Mouse (Mus musculus) heart, adult 8-10 months (tissue): ENCODE measurements around the gene Ranbp3. TPM values are rescaled to one million over a fixed set of nuclear protein-coding genes. Genes with fewer than 3 reads are reported as not detected.
A peak's percentile ranks its signal among the peaks of the same experiment; 100 is the strongest.

ENCODE experiments used
- DNase-seq: peaks from one replicate; pipeline ENCODE4 v3.0.0; 2022; ENCODE audit warnings: low spot score
- total RNA-seq, 4 experiments: library from RNA; stranded (reverse); gene quantifications; 2 replicates each; pipeline ENCODE4 v1.2.4; 2022

Ranbp3 gene
- total RNA-seq, 4 experiments from 2014 or later, result 33.8 to 39.3 (median 37.5) TPM

GRCm38 (mm10) chr17:56723419-56724161 is 50.5 kb downstream of the Ranbp3 start:
- no peak for DNase-seq

DNA sequence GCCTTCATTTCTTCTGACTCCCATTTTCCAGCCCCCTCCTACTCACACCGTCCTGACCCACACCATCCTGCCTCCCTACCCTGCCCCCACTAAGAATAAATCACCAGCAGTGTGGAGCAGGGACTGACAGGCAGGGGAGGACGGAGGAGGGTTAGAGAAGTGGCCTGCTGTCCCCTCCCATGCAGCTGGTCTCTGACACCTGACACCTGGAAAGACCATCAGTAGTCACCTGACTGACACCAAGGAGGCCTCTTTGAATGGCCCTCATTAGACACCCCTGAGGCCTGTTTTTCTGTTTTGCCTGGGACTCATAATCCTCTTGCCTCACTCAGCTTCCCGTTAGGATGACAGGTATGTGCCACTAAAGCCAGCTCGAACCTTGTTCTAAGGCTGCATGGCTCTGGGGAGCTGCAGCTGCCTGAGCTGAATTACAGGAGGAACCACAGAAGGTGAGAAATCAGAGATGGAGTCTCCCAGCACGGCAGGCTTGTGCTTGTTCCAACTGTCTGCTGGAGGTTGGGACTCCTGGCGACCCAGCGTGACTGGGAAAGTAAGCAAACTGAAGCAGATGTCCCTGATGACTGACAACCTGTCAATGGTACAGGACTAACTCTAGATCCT is 54.0 kb downstream of the Ranbp3 start:
- DNase-seq, result no peak

GRCm38 (mm10) chr17:56727659-56728058 is 54.6 kb downstream of the Ranbp3 start:
- no peak for DNase-seq

DNA sequence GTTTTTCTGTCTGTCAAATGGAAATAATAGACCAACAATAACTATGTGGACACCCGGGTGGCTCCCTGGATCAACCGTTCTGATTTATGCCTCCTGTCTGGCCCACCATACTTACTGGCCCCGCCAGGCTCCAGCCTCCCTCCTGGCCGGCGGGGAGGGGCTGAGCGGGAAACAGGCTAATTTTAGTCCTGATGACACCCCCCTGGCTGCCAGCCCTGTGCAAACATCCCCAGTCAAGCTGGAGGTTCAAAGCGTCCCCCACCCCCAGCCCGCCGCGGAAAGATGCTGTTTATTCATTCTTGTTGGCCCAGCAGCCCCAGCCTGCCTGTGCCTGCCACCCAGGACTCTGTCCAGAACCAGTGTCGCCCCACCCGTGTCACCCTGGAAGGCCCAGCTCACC is 55.0 kb downstream of the Ranbp3 start:
- no peak for DNase-seq

- no peak for DNase-seq
These were observed 56.1 kb downstream of the Ranbp3 start for GRCm38 (mm10) chr17:56729151-56729550.

DNA sequence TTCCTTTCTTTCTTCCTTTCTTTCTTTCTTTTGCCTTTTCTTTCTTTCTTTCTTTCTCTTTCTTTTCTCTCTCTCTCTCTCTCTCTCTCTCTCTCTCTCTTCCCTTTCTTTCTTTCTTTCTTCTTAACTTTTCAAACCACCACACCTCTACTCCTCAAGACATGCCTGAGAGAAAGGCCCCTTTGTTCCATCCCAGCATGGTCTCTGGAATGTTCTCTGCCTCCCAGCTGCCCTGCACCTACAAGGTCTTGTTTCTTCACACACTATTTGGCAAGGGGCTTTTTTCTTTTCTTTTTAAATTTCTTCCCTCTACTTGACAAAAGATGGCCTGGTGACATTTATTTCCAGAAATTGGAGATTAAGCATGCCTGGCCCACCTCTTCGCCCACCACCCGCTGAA is 56.6 kb downstream of the Ranbp3 start:
- no peak for DNase-seq

GRCm38 (mm10) chr17:56736534-56736933 is 63.4 kb downstream of the Ranbp3 start:
- no peak for DNase-seq

GRCm38 (mm10) chr17:56738221-56738620 is 65.1 kb downstream of the Ranbp3 start:
- no peak for DNase-seq

DNA sequence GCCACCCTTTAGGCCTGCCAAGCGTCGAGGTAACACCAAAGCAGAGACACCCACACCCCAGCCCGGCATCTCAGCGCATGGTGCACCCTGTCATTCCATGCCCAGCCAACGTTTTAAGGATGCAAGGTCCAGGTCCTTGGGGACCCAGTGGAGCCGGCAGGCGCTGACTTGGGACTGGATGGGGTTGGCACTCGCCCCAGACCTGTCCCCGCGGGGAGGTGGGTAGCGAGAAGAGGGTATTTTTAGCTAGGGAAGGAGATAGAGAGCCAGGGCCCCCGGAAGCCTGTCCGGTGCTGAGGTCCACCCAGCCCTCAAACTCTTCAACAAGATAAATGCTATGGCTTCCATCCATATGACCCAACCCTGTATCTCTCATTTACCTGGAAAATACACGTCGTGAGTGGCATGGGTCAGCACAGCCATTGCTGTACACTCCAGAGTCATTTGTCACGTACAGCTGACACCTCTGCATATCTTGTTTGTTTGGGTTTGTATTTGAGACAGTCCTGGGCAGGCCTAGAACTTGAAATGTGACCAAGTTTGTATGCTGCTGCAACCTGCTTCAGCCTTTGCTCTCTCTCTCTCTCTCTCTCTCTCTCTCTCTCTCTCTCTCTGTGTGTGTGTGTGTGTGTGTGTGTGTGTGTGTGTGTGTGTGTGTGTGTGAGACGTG is 67.2 kb downstream of the Ranbp3 start:
- no peak for DNase-seq

DNA sequence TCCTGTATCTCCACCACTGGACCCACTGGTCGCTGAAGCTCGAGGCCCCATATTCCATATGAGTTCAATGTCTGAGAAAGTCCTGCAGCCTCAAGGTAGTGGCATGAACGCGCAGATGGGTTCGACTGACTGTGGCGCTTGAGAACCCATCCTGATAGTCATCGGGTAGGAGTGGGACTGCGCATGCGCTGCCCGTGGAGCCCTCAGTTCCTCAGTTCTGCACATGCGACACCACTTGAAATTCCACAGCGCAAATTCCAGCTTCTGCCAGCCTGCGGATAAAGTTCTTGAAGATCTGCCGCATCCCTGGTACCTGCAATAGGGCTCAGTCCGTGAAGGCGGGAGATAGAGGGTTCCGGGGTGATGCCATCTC is 67.7 kb downstream of the Ranbp3 start:
- DNase-seq, result no peak

- no peak for DNase-seq
These were observed 71.1 kb downstream of the Ranbp3 start for GRCm38 (mm10) chr17:56744173-56744572.

DNA sequence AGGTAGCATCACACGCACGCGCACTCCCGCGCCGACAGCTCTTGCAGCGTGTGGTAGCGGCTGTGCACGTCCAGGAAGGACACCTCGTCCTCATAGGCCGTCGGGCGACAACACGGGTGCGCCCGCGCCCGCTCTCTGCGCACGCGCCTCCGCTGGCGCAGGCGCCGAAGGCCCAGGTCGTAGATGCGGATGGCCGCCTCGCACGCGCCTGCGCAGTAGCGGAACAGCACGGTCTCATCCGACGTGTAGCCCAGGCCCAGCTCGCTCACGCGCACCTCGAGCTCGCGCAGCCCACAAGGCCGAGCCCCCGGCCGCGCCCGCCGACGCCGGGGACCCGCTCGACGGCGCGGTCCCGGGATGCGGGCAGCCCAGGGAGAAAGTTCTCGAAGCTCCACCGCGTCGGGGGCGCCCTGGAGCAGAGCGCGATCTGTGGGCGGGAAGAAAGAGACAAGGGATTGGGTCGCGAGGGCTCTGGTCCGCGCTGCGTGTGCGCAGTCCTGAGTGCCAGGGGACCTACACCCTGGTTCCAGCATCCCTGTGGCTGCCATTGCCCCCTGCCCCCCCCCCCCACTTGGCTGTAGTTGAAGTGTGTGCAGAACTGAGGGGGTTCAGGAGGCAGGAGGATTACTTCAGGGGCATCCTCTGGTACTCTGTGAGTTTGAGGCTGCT is 78.4 kb downstream of the Ranbp3 start:
- DNase-seq, result no peak

DNA sequence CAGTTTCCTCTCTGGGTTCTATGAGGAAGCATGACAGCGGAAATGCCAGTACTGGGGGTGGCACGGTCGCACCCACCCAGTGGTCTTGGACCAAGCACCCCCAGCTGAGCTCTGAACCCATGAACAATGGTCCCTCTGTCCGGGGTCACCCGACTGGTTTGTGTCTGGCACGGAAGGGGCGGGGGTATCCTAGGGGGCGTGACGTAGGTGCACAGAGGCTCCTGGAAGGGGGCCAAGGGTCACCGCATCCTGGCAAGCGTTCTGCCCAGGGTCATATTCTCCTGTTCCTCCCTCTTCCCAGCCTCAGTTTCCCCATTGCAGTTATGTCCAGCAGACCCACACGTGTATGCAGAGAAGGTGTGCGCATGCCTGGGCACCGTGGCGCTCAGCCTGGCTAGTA is 80.4 kb downstream of the Ranbp3 start:
- DNase-seq, result no peak

GRCm38 (mm10) chr17:56754271-56755185 is 81.4 kb downstream of the Ranbp3 start:
- DNase-seq, result no peak

DNA sequence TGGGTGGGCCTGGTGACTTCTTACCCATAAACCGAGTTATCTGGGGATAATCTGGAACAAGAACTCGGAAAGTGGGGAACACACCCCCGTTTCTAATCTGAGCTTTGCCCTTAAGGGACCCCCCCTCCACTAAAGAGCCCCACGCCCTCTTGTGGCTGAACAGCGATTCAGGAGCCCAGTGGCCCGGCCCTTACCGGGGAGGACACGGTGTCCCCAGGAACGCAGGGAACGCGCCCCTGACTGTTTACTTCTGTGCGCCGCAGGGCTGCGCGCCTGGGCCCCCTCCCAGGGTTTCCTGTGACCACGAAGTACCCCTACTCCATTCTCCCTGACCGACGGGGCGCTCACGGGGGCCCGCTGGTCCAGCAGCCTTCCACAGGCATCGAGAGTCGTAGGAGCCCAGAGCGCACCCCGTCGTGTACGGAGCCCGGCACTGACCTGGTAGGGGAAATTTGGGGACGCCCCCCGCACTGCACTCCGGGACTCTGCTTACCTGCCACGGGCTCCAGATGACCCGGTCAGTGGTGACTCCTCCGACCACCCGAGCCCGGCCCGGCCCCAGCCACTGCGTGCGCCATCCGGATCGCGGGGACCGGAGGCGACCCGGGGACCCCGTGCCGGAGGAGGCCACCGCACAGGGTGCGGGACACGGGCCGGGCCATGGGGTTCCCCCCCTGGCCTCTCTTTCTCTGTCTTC is 83.8 kb downstream of the Ranbp3 start:
- no peak for DNase-seq

- peak; percentile 79 for DNase-seq
These were observed 84.5 kb downstream of the Ranbp3 start, which contains the start of gene Nrtn for GRCm38 (mm10) chr17:56757416-56758123. TSS of gene Nrtn (minus strand) at chr17:56757530.

GRCm38 (mm10) chr17:56758132-56758531 is 85.0 kb downstream of the Ranbp3 start:
- no peak for DNase-seq

- no peak for DNase-seq
These were observed 86.2 kb downstream of the Ranbp3 start for GRCm38 (mm10) chr17:56759261-56759660.

- DNase-seq, result no peak
These were observed 88.0 kb downstream of the Ranbp3 start for GRCm38 (mm10) chr17:56761077-56761476.
